8 mouse cellular contexts compared by ENCODE assay signal in the genomic region with DNA sequence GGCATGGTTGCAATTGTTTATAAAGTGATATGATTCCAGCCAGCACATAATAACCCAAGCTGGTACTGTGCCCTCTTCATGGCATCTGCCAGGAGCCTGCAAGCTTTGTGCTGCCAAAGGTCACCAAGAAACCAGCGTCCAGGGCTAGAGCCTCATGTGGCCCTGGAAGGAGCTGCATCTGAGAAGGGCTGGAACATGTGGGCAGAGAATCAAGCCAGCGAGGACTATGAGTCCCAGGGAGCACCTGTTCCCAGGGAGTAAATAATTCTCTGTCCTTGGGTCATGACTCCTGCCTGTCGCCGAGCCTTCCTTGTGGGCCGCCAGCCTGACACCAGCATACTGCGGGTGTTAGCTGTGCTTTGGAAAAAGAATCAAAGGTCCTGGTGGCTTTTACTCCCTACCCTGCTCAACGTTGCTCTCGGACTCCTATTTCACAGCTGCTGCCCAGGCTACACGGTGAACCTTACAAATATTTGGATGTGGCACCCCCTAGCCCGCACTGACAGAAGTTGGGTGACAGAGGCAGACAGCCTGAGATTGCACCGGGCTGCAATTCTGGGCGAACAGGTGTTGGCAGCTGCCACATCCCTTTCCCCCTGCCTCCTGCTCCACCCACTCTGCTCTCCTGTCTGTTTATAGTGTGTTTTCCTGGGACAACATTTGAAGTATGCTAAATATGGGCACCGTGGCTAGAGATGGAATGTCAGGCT.
DNase-seq lines count a peak whose midpoint lies in the region; ATAC-seq and TF ChIP-seq lines count a peak whose summit lies in the region.

No protein-coding gene starts in this region.

- DNase-seq in hindbrain, embryonic 14.5 days (ENCODE audit: low spot score), result no peak
- DNase-seq in hindbrain, embryonic 11.5 days (ENCODE audit: low spot score), result no peak
- DNase-seq in Patski (ENCODE audit: low read depth, low spot score), result no peak
- DNase-seq in gastrocnemius, adult 8-10 months (ENCODE audit: low spot score in 2 of 2), result peak; percentile 64 to 80
- DNase-seq in layer of hippocampus, postnatal 10 days (ENCODE audit: low spot score in 2 of 2), result no peak
- DNase-seq in left cerebral cortex, postnatal 14 days (ENCODE audit: low spot score in 2 of 2), result no peak

- no peak overlapping the region for H3K4me3 ChIP-seq in hindbrain, embryonic 14.5 days (replicated peaks; ENCODE audit: low read length)
- H3K4me3 ChIP-seq in hindbrain, embryonic 11.5 days (ENCODE audit: low read depth, low read length), result no peak overlapping the region
- no peak overlapping the region for H3K4me3 ChIP-seq in limb, embryonic 15.5 days
- H3K4me3 ChIP-seq in forebrain, embryonic 13.5 days, result no peak overlapping the region

- H3K4me1 ChIP-seq in hindbrain, embryonic 14.5 days (replicated peaks; ENCODE audit: control insufficient read depth, insufficient read depth, low read length), result no peaks in the 10 kb centered on the region
- H3K4me1 ChIP-seq in hindbrain, embryonic 11.5 days (replicated peaks; ENCODE audit: control insufficient read depth, insufficient read depth, low read length), result no peaks in the 10 kb centered on the region
- H3K4me1 ChIP-seq in limb, embryonic 15.5 days, result peaks cover 13% of the 10 kb centered on the region; the same call in 1 of the 2 replicates
- H3K4me1 ChIP-seq in forebrain, embryonic 13.5 days, result no peaks in the 10 kb centered on the region

- in situ Hi-C loops in Patski (cut with MboI; ENCODE audit: low pct_unique_long_range_greater_than_20kb), result no loop called here

- H3K36me3 ChIP-seq in hindbrain, embryonic 14.5 days (replicated peaks; ENCODE audit: control insufficient read depth, insufficient read depth), result no peaks in the 10 kb centered on the region
- H3K36me3 ChIP-seq in hindbrain, embryonic 11.5 days (ENCODE audit: control insufficient read depth, insufficient read depth, low read length), result no peaks in the 10 kb centered on the region
- no peaks in the 10 kb centered on the region for H3K36me3 ChIP-seq in limb, embryonic 15.5 days
- no peaks in the 10 kb centered on the region for H3K36me3 ChIP-seq in forebrain, embryonic 13.5 days (ENCODE audit: poor library complexity, severe bottlenecking)

- no peak overlapping the region for H3K4me2 ChIP-seq in hindbrain, embryonic 14.5 days (replicated peaks)
- no peak overlapping the region for H3K4me2 ChIP-seq in hindbrain, embryonic 11.5 days (replicated peaks; ENCODE audit: low read depth, low read length)
- no peak overlapping the region for H3K4me2 ChIP-seq in limb, embryonic 15.5 days
- no peak overlapping the region for H3K4me2 ChIP-seq in forebrain, embryonic 13.5 days

- H3K9me3 ChIP-seq in hindbrain, embryonic 14.5 days (ENCODE audit: control insufficient read depth, low read length), result no peaks in the 10 kb centered on the region
- no peaks in the 10 kb centered on the region for H3K9me3 ChIP-seq in hindbrain, embryonic 11.5 days (ENCODE audit: control insufficient read depth, low read length)
- no peaks in the 10 kb centered on the region for H3K9me3 ChIP-seq in limb, embryonic 15.5 days
- no peaks in the 10 kb centered on the region for H3K9me3 ChIP-seq in forebrain, embryonic 13.5 days (replicated peaks)

- CTCF ChIA-PET in Patski (lab: Charles Lee), result interaction anchor here (0.7 to 6.2 kb wide), 12 partner anchors 8 to 226 kb away, joined by 3 to 48 read pairs (median 5); a partner anchor contains a TSS

- ATAC-seq in hindbrain, embryonic 14.5 days (ENCODE audit: low FRiP score), result 0 out of 2 replicates have a peak, but pooled peaks have one; percentile 11
- no peak for ATAC-seq in hindbrain, embryonic 11.5 days (ENCODE audit: low FRiP score)
- ATAC-seq in Patski, result peak; percentile 77
- ATAC-seq in limb, embryonic 15.5 days (ENCODE audit: insufficient number of reproducible peaks, low FRiP score, low TSS enrichment, low read depth), result peak; percentile 62
- ATAC-seq in forebrain, embryonic 13.5 days, result no peak

- H3K27ac ChIP-seq in hindbrain, embryonic 14.5 days, result no peak overlapping the region
- no peak overlapping the region for H3K27ac ChIP-seq in hindbrain, embryonic 11.5 days (ENCODE audit: low read depth, low read length)
- no peak overlapping the region for H3K27ac ChIP-seq in limb, embryonic 15.5 days
- no peak overlapping the region for H3K27ac ChIP-seq in forebrain, embryonic 13.5 days

- 62% methylated on average over 13 of the region's 13 CpGs for WGBS in hindbrain, embryonic 14.5 days
- WGBS in hindbrain, embryonic 11.5 days, result 61% methylated on average over 13 of the region's 13 CpGs
- 51% methylated on average over 13 of the region's 13 CpGs for WGBS in limb, embryonic 15.5 days
- WGBS in forebrain, embryonic 13.5 days, result 73% methylated on average over 13 of the region's 13 CpGs

- no peak overlapping the region for H3K9ac ChIP-seq in hindbrain, embryonic 14.5 days
- no peak overlapping the region for H3K9ac ChIP-seq in hindbrain, embryonic 11.5 days (ENCODE audit: low read depth, low read length)
- no peak overlapping the region for H3K9ac ChIP-seq in limb, embryonic 15.5 days
- no peak overlapping the region for H3K9ac ChIP-seq in forebrain, embryonic 13.5 days

- intact Hi-C loops in left cerebral cortex, postnatal 14 days (cut with DNase I), result no loop called here

- no peaks in the 10 kb centered on the region for H3K27me3 ChIP-seq in hindbrain, embryonic 14.5 days (ENCODE audit: control insufficient read depth, insufficient read depth, low read length)
- no peaks in the 10 kb centered on the region for H3K27me3 ChIP-seq in hindbrain, embryonic 11.5 days (ENCODE audit: control insufficient read depth, insufficient read depth, low read length)
- no peaks in the 10 kb centered on the region for H3K27me3 ChIP-seq in Patski
- H3K27me3 ChIP-seq in limb, embryonic 15.5 days, result no peaks in the 10 kb centered on the region
- no peaks in the 10 kb centered on the region for H3K27me3 ChIP-seq in forebrain, embryonic 13.5 days

- POLR2A ChIA-PET in Patski (lab: Charles Lee), result interaction anchor here (1.2 kb wide), 1 partner anchor 36 kb away, joined by 3 read pairs; no protein-coding TSS in a partner anchor

- no peak for TF ChIP-seq CTCF in Patski (IDR thresholded peaks at IDR 0.05)

Comparison
In these comparisons a context has a peak if more than half of its experiments do, and no peak if none do; other contexts are left out.
1. ATAC-seq: peak in hindbrain, embryonic 14.5 days (single experiment), Patski (single experiment) and limb, embryonic 15.5 days (single experiment); none in hindbrain, embryonic 11.5 days (single experiment) and forebrain, embryonic 13.5 days (single experiment).
2. DNase-seq: peak in gastrocnemius, adult 8-10 months (2 of 2); none in hindbrain, embryonic 14.5 days (single experiment), hindbrain, embryonic 11.5 days (single experiment), Patski (single experiment), layer of hippocampus, postnatal 10 days (0 of 2) and left cerebral cortex, postnatal 14 days (0 of 2).